Mouse (Mus musculus): Measurements from ENCODE around the gene Ccdc187.

Gene Ccdc187

GRCm38 (mm10) chr2:26294457-26294856, at the start of gene Ccdc187:
Gene Ccdc187 (minus strand): TSS chr2:26294557.
- no peak for DNase-seq (ENCODE audit: low read depth)

GRCm38 (mm10) chr2:26342609-26343490, 48.5 kb upstream of the Ccdc187 start:
- no peak for DNase-seq (ENCODE audit: low read depth)

- DNase-seq (ENCODE audit: low read depth), result no peak
Measured at GRCm38 (mm10) chr2:26342044-26342443, 47.7 kb upstream of the Ccdc187 start.

- DNase-seq (ENCODE audit: low read depth), result no peak
Measured at GRCm38 (mm10) chr2:26341510-26341981, 47.2 kb upstream of the Ccdc187 start.

- DNase-seq (ENCODE audit: low read depth), result no peak
Measured at GRCm38 (mm10) chr2:26339204-26339551, 44.8 kb upstream of the Ccdc187 start.

- DNase-seq (ENCODE audit: low read depth), result no peak
Measured at GRCm38 (mm10) chr2:26338302-26339203, 44.2 kb upstream of the Ccdc187 start.

GRCm38 (mm10) chr2:26330702-26331101, 36.3 kb upstream of the Ccdc187 start:
- DNase-seq (ENCODE audit: low read depth), result no peak

- DNase-seq (ENCODE audit: low read depth), result no peak
Measured at GRCm38 (mm10) chr2:26330056-26330468, 35.7 kb upstream of the Ccdc187 start.

- no peak for DNase-seq (ENCODE audit: low read depth)
Measured at GRCm38 (mm10) chr2:26329402-26329801, 35.0 kb upstream of the Ccdc187 start.

GRCm38 (mm10) chr2:26327852-26328251, 33.5 kb upstream of the Ccdc187 start:
- DNase-seq (ENCODE audit: low read depth), result peak; percentile 78

- DNase-seq (ENCODE audit: low read depth), result peak; percentile 83
Measured at GRCm38 (mm10) chr2:26325386-26326181, 31.2 kb upstream of the Ccdc187 start.

- peak; percentile 52 for DNase-seq (ENCODE audit: low read depth)
Measured at GRCm38 (mm10) chr2:26324917-26325316, 30.6 kb upstream of the Ccdc187 start.

GRCm38 (mm10) chr2:26323589-26324325, 29.4 kb upstream of the Ccdc187 start:
- DNase-seq (ENCODE audit: low read depth), result no peak

- DNase-seq (ENCODE audit: low read depth), result no peak
Measured at GRCm38 (mm10) chr2:26320245-26321185, 26.2 kb upstream of the Ccdc187 start.

GRCm38 (mm10) chr2:26319519-26320244, 25.3 kb upstream of the Ccdc187 start:
- DNase-seq (ENCODE audit: low read depth), result no peak

GRCm38 (mm10) chr2:26319109-26319508, 24.8 kb upstream of the Ccdc187 start:
- DNase-seq (ENCODE audit: low read depth), result no peak

GRCm38 (mm10) chr2:26317991-26318672, 23.8 kb upstream of the Ccdc187 start:
- no peak for DNase-seq (ENCODE audit: low read depth)

- no peak for DNase-seq (ENCODE audit: low read depth)
Measured at GRCm38 (mm10) chr2:26317371-26317770, 23.0 kb upstream of the Ccdc187 start.
